Mouse (Mus musculus) B cell, adult (primary cell): ENCODE results near the gene Slc44a1. TPM values are rescaled to one million over a fixed set of nuclear protein-coding genes. Genes with fewer than 3 reads are reported as not detected.

ENCODE experiments used
- total RNA-seq: library from RNA; stranded (reverse); gene quantifications from 4 replicates; pipeline ENCODE4 v1.2.4, GENCODE M21; 2023; ENCODE audit not compliant: inconsistent age

Gene Slc44a1
- 17.8 to 24.4 TPM (median 20.3 TPM) in 4 replicates for total RNA-seq

DNA sequence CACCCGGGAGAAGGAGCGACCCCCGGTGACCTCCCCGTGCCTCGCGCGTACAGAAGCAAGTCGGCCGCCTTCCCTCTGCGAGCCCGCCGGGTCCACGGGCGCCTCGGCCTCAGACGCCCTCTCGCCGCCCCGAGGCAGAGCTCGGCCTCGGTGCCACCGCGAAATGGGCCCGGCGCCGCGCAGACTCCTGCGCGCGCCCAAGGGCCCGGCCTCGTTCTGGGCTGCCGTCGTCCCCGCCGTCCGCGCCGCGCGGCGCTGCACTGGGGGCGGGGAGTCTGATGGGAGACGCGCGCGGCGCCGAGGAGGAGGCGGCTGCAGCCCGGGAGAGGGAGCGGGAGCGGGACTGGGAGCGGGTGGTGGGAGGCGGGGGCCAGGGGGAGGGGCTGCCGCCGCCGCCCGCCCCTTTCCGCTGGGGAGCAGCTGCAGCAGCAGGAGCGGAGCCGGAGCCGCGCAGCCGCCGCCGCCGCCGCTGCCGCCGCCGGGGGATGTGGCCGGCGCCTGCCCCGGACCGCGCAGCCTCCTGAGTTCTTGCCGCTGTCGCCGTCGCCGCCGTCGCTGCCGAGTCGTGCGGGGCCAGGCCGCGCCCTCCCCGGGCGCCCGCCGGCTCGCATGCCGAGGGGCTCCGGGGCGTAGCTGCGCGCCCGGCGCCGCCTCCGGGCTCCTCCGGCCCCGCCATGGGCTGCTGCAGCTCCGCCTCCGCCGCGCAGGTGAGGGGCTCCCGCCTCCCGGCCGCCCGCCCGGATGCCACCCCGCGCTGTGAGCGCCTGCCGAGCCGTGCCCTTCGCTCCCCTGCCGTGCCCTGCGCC, at the start of gene Slc44a1:
TSS of gene Slc44a1 (plus strand) at position 404 of the 806 bp plus-strand sequence.

DNA sequence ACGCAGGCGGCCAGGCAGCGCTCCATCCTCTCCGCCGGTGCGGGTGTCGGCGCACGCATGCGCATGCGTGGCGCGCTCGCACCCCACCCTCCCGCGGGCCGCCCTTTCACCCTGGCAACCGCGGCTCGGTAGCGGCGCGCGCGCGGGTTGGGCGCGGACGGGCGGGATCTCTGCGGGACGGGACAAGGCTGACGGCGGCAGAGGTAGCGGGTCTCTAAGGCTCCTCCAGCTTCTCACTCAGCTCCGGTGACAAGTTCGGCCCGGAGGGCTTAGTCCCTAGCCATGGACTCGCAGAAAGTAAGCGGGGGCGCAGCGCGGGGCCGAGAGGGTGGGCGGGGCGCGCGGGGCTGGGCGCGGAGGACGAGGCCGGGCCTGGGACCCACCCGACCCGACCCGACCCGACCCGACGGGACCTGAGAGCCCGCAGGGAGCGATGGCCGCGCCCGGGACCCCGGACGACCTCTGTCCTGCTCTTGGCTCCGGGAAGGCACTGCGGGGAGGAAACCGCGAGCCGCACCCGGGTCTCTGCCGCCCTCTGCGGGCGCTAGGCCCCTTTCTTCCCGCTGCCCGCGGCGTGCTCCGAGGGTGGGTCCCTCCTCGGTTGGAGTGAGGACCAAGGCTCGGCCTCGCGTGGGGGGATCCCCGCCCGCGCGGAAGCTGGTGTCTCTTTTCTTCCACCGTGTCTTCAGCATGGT, 191.2 kb downstream of the Slc44a1 start, which contains the start of gene Fsd1l:
TSS of gene Fsd1l (plus strand) at position 156 of the 695 bp plus-strand sequence.

Other genes starting within 250 kb of the Slc44a1 start
- not detected in 4 replicates for gene Fsd1l, start 191.1 kb downstream of the Slc44a1 start, total RNA-seq